Mouse (Mus musculus) thymus, postnatal 0 days (tissue): ENCODE measurements at regions not wholly inside any gene's neighbourhood (a gene's known extent, or its start where the extent isn't known, plus 50 kb on each side); places are given as distances from the start of the nearest gene placed in this dataset.
"Not testable (repeated sequence)": the region's sequence is repeated elsewhere in the genome, so short reads cannot be mapped to it uniquely, and the experiment has no call there.

Experiments
- DNase-seq: peaks from one replicate; pipeline ENCODE4 v3.0.0-alpha.2; 2015; ENCODE audit warnings: low spot score

DNA sequence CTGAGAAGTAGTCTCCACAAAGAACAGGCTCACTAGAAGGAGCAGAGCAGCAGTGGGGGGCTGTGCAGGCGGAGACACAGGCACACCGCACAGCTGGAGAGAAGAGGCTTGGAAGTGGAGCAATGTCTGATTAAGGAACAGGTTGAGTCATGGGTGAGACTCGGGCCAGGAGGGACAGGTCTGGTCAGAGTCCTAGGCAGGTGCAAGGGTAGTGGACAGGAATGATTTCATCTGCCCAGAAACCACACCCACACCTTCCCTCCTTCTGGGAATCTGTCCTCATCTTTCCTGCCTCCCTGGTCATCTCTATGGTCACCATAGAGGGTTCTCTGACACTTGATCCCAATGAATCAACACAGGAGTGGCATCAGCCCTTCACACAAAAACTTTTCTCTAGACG is 983.8 kb downstream of the 4930447A16Rik start:
- DNase-seq = no peak

- no peak for DNase-seq
Measured at GRCm38 (mm10) chr15:38410462-38410861, 985.1 kb downstream of the 4930447A16Rik start.

GRCm38 (mm10) chr15:38412481-38412880 is 987.1 kb downstream of the 4930447A16Rik start:
- DNase-seq = no peak

- DNase-seq = no peak
Measured at GRCm38 (mm10) chr15:38413329-38413728, 988.0 kb downstream of the 4930447A16Rik start.

- no peak for DNase-seq
Measured at GRCm38 (mm10) chr15:38414318-38415090, 989.1 kb downstream of the 4930447A16Rik start.

DNA sequence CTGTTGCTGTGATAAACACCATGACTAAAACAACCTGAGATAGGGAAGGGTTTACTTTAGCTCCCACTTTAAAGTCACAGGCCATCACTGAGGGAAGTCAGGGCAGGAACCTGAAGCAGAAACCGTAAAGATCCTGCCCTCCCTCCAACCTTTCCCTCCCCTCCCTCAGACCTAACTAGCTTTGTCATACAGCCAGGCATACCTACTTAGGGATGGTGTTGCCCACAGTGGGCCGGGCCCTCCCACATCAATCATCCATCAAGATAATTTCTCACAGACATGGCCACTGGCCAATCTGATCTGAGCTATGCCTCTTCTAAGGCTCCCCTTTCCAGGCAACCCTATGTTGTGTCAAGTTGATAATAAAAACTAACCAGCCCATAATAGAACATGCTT is 989.7 kb downstream of the 4930447A16Rik start:
- DNase-seq = no peak

- DNase-seq = no peak
Measured at GRCm38 (mm10) chr15:38419621-38420020, 994.3 kb downstream of the 4930447A16Rik start.

DNA sequence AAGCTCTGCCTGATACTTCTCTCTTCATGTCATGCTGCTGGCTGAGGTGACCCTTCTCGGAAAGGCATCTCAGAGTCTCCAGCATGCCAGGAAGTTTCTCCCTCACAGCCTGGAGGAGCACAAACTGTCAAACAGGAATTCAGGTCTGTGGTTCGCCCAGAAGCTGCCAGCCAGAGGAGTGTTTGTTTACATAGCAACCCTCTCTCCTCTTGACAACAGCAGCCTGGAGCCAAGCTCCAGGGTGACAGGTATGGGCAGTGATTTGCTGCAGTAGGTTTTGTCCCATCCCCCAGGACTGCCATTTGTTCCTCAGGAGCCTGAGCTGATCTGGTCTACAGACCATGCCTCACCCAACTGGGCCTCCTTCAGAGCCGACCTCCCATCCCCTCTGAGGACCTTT is 995.4 kb downstream of the 4930447A16Rik start:
- no peak for DNase-seq

DNA sequence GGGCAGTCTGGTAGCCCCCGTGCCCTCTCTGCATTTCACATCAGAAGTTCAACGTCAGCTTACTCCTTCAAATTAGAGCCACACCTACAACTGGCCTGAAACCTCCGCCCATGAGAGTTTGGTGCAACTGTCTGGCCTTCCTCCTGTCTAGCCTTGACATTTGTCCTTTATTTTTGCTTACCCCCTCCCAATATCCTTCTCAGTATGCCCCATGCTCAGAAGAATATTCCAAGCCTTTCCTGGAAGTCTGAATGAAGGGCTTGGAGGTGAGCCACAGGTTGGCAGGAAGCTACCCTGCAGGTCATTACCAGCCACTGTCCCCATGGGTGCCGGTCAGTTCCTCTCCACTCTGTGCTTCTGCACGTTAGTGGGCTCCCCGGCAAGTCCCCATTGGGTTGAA is 997.4 kb downstream of the 4930447A16Rik start:
- no peak for DNase-seq

DNA sequence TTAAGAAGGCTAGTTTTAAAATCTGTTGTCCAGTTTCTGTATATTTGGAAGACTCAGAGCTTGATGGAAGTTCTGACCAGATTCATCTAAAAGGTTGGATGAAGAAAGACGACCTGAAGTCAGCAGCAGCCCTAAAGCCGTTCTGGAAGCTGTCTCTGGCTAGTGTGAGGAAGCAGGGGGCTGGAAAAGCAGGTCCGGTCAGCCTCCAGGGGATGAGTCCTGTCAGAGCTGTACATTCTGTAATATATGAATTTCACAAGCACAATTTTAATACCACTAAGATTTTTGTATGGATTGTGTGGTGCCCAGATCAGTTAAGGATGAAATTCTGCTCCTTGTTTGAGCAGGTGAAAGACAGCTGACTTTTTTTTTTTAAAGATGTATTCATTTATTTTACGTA is 1000.2 kb downstream of the 4930447A16Rik start:
- DNase-seq = no peak

- DNase-seq = no peak
Measured at GRCm38 (mm10) chr15:38427966-38428365, 1002.6 kb downstream of the 4930447A16Rik start.

DNA sequence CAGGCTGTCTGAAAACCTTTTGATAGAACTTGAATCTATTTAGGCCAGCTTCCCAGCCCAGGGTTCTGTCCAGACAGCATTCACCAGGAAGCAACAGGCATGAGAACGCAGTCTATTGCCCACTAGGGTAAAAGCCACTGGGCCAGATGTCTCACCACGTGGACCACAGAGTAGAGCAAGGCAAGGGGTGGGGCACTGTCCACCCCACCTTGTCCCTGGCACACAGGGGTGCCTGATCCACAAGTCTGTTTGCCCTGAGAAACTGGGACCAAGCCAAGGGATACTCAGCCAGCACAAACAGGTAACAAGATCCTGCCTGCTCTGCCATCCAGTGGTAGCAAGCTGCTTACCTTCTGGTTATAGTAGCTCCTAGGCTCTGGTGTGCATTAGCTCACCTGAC is 1006.3 kb downstream of the 4930447A16Rik start:
- no peak for DNase-seq

DNA sequence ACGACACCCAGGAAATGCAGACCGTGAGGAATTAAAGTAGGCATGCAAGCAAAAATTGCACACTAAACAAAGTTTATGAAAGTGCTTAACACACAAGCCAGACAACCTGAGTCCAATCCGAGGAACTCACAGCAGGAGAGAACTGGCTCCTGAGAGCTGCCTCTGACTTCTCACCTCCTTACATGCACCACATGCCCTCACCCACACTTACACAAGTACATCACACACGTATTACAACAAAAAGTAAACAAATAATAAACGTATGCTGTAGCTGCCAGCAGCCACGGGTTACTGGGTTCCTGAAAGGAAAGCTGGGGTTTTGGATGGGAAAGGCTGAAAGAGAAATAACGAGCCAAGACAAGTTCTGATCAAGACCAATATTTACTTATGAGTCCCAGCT is 1008.0 kb downstream of the 4930447A16Rik start:
- no peak for DNase-seq

DNA sequence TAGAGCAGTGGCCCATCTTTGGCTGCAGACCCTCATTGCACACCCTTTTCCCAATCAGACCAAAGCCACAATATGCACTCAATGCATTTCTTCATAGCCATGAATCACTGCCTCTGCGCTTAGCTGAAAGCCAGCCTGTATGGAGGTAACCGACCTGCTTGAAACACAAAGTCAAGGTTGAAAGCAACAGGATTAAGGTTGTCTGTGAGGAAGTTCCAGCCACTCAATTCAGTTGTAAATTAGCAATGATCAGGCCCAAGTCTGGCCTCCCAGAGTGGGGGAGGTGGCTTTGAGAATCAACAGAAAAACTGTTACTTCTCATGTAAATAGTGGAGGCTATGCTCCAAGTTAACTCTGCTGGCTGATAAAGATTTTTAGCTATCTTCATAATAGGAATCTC is 1008.9 kb downstream of the 4930447A16Rik start:
- not testable (repeated sequence) for DNase-seq
